In the genomic region with DNA sequence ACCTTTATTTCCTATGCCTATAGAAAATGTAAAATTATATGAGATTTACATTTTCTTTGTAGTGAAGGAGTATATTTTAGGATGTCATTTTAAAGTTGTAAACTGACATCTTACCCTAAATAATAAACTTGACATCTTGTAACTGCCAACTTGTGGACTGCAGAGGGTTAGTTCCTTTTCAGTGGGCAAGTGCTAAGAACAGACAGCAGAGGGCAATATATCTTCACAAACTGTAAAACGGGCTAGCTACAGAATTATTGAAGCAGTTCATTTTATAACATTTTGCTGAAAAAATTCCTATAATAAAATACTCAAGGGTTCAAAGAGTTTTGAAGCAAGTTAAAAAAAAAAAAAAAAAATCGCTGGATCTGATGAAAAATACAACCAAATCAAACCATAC, we compare ENCODE assay signal across 9 mouse cellular contexts. TPM values are rescaled to one million over a fixed set of nuclear protein-coding genes. Genes with fewer than 3 reads are reported as not detected.
DNase-seq lines count a peak whose midpoint lies in the region; ATAC-seq and TF ChIP-seq lines count a peak whose summit lies in the region.
"Had no signal": no experiment of that assay in that cellular context is flagged by ENCODE, and none has a peak within 500 bp of the region (broad histone marks: within the 10 kb centered on the region; RNA-seq: fewer than 3 reads in every experiment).

No protein-coding gene starts in this region.

- peak; percentile 49 for DNase-seq in embryonic facial prominence, embryonic 11.5 days (ENCODE audit: low spot score)
- no peak for DNase-seq in embryonic facial prominence, embryonic 10.5 days (ENCODE audit: low spot score)
- peak; percentile 41 for DNase-seq in limb, embryonic 14.5 days (ENCODE audit: low spot score)
- DNase-seq in limb, embryonic 10.5 days (ENCODE audit: low spot score): no peak
- DNase-seq in brain, adult 2 months (ENCODE audit: low read depth, low spot score): peak; percentile 70
- DNase-seq in mesoderm, embryonic 11.5 days (ENCODE audit: low read depth, low spot score): peak; percentile 10
- DNase-seq in adrenal gland, postnatal 4 days (ENCODE audit: low spot score in 2 of 2): no peak
- DNase-seq in adrenal gland, adult 18-20 months (ENCODE audit: low spot score in 2 of 2): no peak

- no peak for TF ChIP-seq POLR2A in limb, embryonic 14.5 days (IDR thresholded peaks at IDR 0.05; ENCODE audit: borderline replicate concordance, extremely low read depth, insufficient read depth, insufficient read length)

- no peak overlapping the region for H3K4me3 ChIP-seq in embryonic facial prominence, embryonic 11.5 days (ENCODE audit: low read depth, low read length)
- no peak overlapping the region for H3K4me3 ChIP-seq in embryonic facial prominence, embryonic 10.5 days
- H3K4me3 ChIP-seq in limb, embryonic 14.5 days (replicated peaks; ENCODE audit: low read length): no peak overlapping the region
- no peak overlapping the region for H3K4me3 ChIP-seq in limb, embryonic 10.5 days

- H3K4me2 ChIP-seq in embryonic facial prominence, embryonic 11.5 days (ENCODE audit: low read depth, low read length): no peak overlapping the region
- H3K4me2 ChIP-seq in limb, embryonic 14.5 days (replicated peaks; ENCODE audit: low read depth, low read length, severe bottlenecking): no peak overlapping the region
- H3K4me2 ChIP-seq: heart, embryonic 11.5 days had no signal

- H3K27ac ChIP-seq in embryonic facial prominence, embryonic 11.5 days (replicated peaks; ENCODE audit: low read depth, low read length): no peak overlapping the region
- H3K27ac ChIP-seq in embryonic facial prominence, embryonic 10.5 days (replicated peaks): no peak overlapping the region
- H3K27ac ChIP-seq in limb, embryonic 14.5 days (replicated peaks; ENCODE audit: low read depth, low read length): no peak overlapping the region
- no peak overlapping the region for H3K27ac ChIP-seq in limb, embryonic 10.5 days

- no peak overlapping the region for H3K9ac ChIP-seq in embryonic facial prominence, embryonic 11.5 days (replicated peaks; ENCODE audit: low read length)
- H3K9ac ChIP-seq in limb, embryonic 14.5 days (ENCODE audit: low read depth, low read length, severe bottlenecking): no peak overlapping the region

- H3K4me1 ChIP-seq in embryonic facial prominence, embryonic 11.5 days (ENCODE audit: control insufficient read depth, insufficient read depth, low read length): no peaks in the 10 kb centered on the region
- H3K4me1 ChIP-seq in embryonic facial prominence, embryonic 10.5 days: no peaks in the 10 kb centered on the region
- H3K4me1 ChIP-seq in limb, embryonic 14.5 days (ENCODE audit: control insufficient read depth, insufficient read depth, low read length): no peaks in the 10 kb centered on the region
- no peaks in the 10 kb centered on the region for H3K4me1 ChIP-seq in limb, embryonic 10.5 days

- WGBS in embryonic facial prominence, embryonic 11.5 days: 56% methylated on average over 2 of the region's 2 CpGs
- WGBS in embryonic facial prominence, embryonic 10.5 days: 68% methylated on average over 2 of the region's 2 CpGs
- WGBS in limb, embryonic 14.5 days: 51% methylated on average over 2 of the region's 2 CpGs
- 71% methylated on average over 2 of the region's 2 CpGs for WGBS in limb, embryonic 10.5 days

- no peak for ATAC-seq in embryonic facial prominence, embryonic 11.5 days (replicated peaks; ENCODE audit: insufficient number of reproducible peaks, low FRiP score, low TSS enrichment, low read depth)
- no peak for ATAC-seq in limb, embryonic 14.5 days (ENCODE audit: low FRiP score, low read depth)

- peaks cover 4% of the 10 kb centered on the region for H3K36me3 ChIP-seq in embryonic facial prominence, embryonic 11.5 days (replicated peaks; ENCODE audit: control insufficient read depth, insufficient read depth, low read depth, low read length)
- peaks cover 62% of the 10 kb centered on the region for H3K36me3 ChIP-seq in embryonic facial prominence, embryonic 10.5 days (replicated peaks)
- H3K36me3 ChIP-seq in limb, embryonic 14.5 days (ENCODE audit: control insufficient read depth, insufficient read depth, low read length): peaks cover 42% of the 10 kb centered on the region
- peaks cover 59% of the 10 kb centered on the region for H3K36me3 ChIP-seq in limb, embryonic 10.5 days

- no peaks in the 10 kb centered on the region for H3K27me3 ChIP-seq in embryonic facial prominence, embryonic 11.5 days (ENCODE audit: control insufficient read depth, insufficient read depth, low read length)
- no peaks in the 10 kb centered on the region for H3K27me3 ChIP-seq in embryonic facial prominence, embryonic 10.5 days (replicated peaks; ENCODE audit: low read depth, poor library complexity, severe bottlenecking)
- no peaks in the 10 kb centered on the region for H3K27me3 ChIP-seq in limb, embryonic 14.5 days (ENCODE audit: control insufficient read depth, insufficient read depth, low read length)
- H3K27me3 ChIP-seq in limb, embryonic 10.5 days (ENCODE audit: low read depth, poor library complexity, severe bottlenecking): no peaks in the 10 kb centered on the region

- no peaks in the 10 kb centered on the region for H3K9me3 ChIP-seq in embryonic facial prominence, embryonic 11.5 days (replicated peaks; ENCODE audit: control insufficient read depth, low read length)
- no peaks in the 10 kb centered on the region for H3K9me3 ChIP-seq in embryonic facial prominence, embryonic 10.5 days
- H3K9me3 ChIP-seq in limb, embryonic 14.5 days (ENCODE audit: control insufficient read depth, low read length): no peaks in the 10 kb centered on the region
- no peaks in the 10 kb centered on the region for H3K9me3 ChIP-seq in limb, embryonic 10.5 days (replicated peaks)

RNA-seq across cellular contexts. Expression of a gene that starts 40.4 kb away (rescaled TPM):
- 30.6 and 33.8 TPM in 2 replicates for polyA plus RNA-seq in embryonic facial prominence, embryonic 11.5 days (2014; fragmentation: Nextera tagmentation; extraction: Ambion mirVana)
- 24.1 and 24.6 TPM in 2 replicates for polyA plus RNA-seq in embryonic facial prominence, embryonic 10.5 days (2016; fragmentation: Nextera tagmentation; extraction: Ambion mirVana)
- 12.9 and 14.3 TPM in 2 replicates for polyA plus RNA-seq in limb, embryonic 14.5 days (2012; rRNA removed)
- 28.9 and 30.9 TPM in 2 replicates for polyA plus RNA-seq in limb, embryonic 14.5 days (2014; fragmentation: Nextera tagmentation; extraction: Ambion mirVana)
- polyA plus RNA-seq in limb, embryonic 10.5 days (2016; fragmentation: Nextera tagmentation; extraction: Ambion mirVana): 27.7 and 28.8 TPM in 2 replicates
- total RNA-seq in adrenal gland, postnatal 4 days (2021): 10 to 100 TPM; 59.8 to 60.9 TPM
- total RNA-seq in adrenal gland, adult 18-20 months (2021): 10 to 100 TPM; 31.4 to 36.5 TPM

RNA-seq across cellular contexts. Expression of a gene that starts 41.2 kb away (rescaled TPM):
- polyA plus RNA-seq in embryonic facial prominence, embryonic 11.5 days (2014; fragmentation: Nextera tagmentation; extraction: Ambion mirVana): 136 and 148 TPM in 2 replicates
- polyA plus RNA-seq in embryonic facial prominence, embryonic 10.5 days (2016; fragmentation: Nextera tagmentation; extraction: Ambion mirVana): 124 TPM in 2 replicates
- 65.9 and 74.8 TPM in 2 replicates for polyA plus RNA-seq in limb, embryonic 14.5 days (2012; rRNA removed)
- 91.5 and 102 TPM in 2 replicates for polyA plus RNA-seq in limb, embryonic 14.5 days (2014; fragmentation: Nextera tagmentation; extraction: Ambion mirVana)
- 126 and 127 TPM in 2 replicates for polyA plus RNA-seq in limb, embryonic 10.5 days (2016; fragmentation: Nextera tagmentation; extraction: Ambion mirVana)
- 10 to 100 TPM; 59.4 to 62.8 TPM for total RNA-seq in adrenal gland, postnatal 4 days (2021)
- 10 to 100 TPM; 57.0 to 69.5 TPM for total RNA-seq in adrenal gland, adult 18-20 months (2021)

Comparison
In these comparisons a context has a peak if more than half of its experiments do, and no peak if none do; other contexts are left out.
1. DNase-seq: peak in embryonic facial prominence, embryonic 11.5 days (single experiment), limb, embryonic 14.5 days (single experiment), brain, adult 2 months (single experiment) and mesoderm, embryonic 11.5 days (single experiment); none in embryonic facial prominence, embryonic 10.5 days (single experiment), limb, embryonic 10.5 days (single experiment), adrenal gland, postnatal 4 days (0 of 2) and adrenal gland, adult 18-20 months (0 of 2).